Mouse (Mus musculus) cerebellum, adult 2 months (tissue): ENCODE data around the gene Ptbp1.
A peak's percentile ranks its signal among the peaks of the same experiment; 100 is the strongest.

Experiments
- CTCF ChIP-seq: fragments of 200-500 bp; IDR thresholded peaks from 2 replicates; pipeline ENCODE4 v1.5.1; 2011; ENCODE audit warnings: low read depth, mild to moderate bottlenecking, control low read depth, low read length, moderate library complexity, borderline replicate concordance; ENCODE audit not compliant: insufficient read depth
- POLR2A ChIP-seq: fragments of 200-500 bp; IDR thresholded peaks from 2 replicates; pipeline ENCODE4 v1.6.1; 2011; ENCODE audit warnings: low read length, control low read depth, borderline replicate concordance; ENCODE audit not compliant: insufficient read depth

- peak; percentile 98 for TF ChIP-seq CTCF
- no peak for TF ChIP-seq POLR2A
These were observed 42.2 kb upstream of the Ptbp1 start for GRCm38 (mm10) chr10:79811736-79812637.
